Mouse (Mus musculus): ENCODE measurements around the gene Nup35.

Nup35 gene

GRCm38 (mm10) chr2:80616854-80617737 lies at the start of gene Nup35, which contains the start of gene Dusp19:
TSS of gene Nup35 (plus strand) at chr2:80617236.
TSS of gene Dusp19 (plus strand) at chr2:80617045.
- no peak for DNase-seq (ENCODE audit: extremely low read depth, low read depth, low spot score)

DNA sequence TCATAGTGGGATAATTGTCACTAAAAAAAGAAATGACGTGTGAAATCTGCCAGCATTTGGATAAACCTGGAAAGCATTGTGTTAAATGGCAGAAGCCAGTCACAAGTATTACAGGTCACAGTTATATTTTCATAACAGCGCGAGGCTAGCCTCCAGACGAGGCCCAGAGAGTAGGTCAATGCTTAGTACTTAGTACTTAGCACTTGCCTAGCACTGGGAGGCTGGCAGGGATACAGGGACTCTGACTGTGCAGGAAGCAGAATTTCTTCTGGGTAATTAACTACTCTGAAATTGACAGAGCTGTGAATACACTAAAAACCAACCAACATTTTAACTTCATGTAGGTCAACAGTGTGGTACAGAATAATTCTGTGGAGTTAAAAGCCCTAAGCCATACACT lies 49.6 kb upstream of the Nup35 start:
- DNase-seq (ENCODE audit: extremely low read depth, low read depth, low spot score), result no peak

DNA sequence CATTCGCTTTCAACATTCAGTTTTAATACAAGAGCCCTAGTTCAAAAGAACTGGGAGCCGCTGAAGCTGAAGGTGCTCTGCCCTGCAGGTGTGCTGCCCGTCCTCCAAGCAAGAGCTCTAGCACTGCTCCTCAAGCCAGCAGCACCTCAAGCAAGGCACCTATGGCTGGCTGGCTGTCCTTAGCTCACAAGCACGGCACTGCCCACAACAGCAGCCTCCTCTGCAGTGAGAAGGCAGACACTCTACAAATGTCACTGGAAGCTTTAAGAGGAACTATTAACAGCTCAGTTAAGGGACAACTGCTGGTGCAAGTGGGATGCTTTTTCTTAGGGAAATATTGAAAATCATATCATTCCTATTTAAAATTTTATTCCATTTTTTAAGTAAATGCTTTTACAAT lies 46.4 kb upstream of the Nup35 start:
- no peak for DNase-seq (ENCODE audit: extremely low read depth, low read depth, low spot score)

DNA sequence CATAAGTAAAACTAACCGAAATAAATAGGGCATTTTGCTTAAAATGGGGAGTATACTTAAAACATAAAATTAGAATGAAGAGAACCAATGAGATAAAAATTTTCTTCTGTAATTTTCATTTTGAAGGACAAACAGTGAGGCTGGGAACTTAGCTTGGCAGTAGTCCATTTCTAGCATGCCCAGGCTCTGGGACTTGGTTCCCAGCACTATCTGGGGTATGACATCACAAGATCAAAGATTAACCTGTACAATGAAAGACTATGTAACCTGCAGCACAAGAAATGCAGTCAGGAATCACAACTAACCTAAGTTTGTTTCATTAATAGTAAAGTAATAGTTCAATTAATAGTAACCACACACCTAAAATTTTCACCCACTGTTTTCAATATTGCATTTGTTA lies 39.8 kb upstream of the Nup35 start:
- DNase-seq (ENCODE audit: extremely low read depth, low read depth, low spot score), result no peak

GRCm38 (mm10) chr2:80579253-80579891 lies 37.7 kb upstream of the Nup35 start:
- no peak for DNase-seq (ENCODE audit: extremely low read depth, low read depth, low spot score)

GRCm38 (mm10) chr2:80580311-80580961 lies 36.6 kb upstream of the Nup35 start:
- DNase-seq (ENCODE audit: extremely low read depth, low read depth, low spot score), result peak; percentile 64

- no peak for DNase-seq (ENCODE audit: extremely low read depth, low read depth, low spot score)
Observed at GRCm38 (mm10) chr2:80581043-80581711, 35.9 kb upstream of the Nup35 start, which contains the start of gene Nckap1. TSS of gene Nckap1 (minus strand) at chr2:80581380.

DNA sequence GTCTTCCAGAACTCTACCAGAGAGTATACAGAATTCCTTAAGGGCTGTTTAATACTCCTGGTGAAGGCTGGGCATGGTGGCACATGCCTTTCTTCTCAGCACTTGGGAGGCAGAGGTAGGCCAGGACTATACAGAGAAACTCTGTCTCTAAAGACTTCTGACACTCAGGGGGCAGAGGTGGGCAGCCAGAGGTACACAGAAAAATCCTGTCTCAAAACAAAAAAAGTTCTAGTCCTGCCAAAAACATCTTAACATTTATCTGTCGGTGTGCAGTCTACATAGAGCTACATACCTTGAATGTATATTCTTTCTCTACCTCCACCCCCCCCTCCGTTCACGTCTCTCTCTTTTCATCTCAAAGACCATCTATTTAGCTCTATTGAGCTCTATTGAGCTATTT lies 34.7 kb upstream of the Nup35 start:
- no peak for DNase-seq (ENCODE audit: extremely low read depth, low read depth, low spot score)

DNA sequence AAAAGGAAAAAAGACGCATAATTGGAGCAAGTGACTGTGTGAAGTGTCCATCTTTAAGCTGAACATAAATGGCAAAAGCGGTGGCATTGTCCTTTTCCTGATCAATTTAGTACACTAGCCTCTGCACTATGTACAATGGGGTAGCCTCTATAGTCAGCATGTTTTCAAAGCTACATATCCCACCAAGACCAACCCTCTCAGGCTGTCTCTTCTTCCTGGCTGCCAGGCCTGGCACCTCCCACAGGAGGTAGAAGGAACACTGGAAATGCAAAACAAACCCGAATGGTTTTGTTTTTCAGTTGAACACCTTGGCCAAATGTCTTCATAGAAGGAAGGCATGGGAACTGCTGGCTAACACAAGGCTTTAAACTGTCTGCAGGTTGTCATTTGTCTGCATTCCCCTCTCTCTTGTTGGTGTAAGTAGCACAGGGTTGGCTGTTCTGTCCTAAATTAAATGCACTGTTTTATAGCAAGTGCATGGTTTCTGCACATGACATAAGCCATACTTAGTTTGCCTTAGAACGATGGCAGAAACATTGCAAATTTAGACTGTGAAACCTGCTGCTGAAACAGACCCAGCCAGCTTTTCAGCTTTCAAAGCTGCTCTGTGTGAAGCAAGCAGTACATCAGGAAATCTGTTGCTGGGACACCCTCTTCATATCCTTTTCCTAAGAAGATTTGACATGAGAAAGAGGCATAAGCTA lies 22.7 kb upstream of the Nup35 start:
- no peak for DNase-seq (ENCODE audit: extremely low read depth, low read depth, low spot score)

- DNase-seq (ENCODE audit: extremely low read depth, low read depth, low spot score), result peak; percentile 73
Observed at GRCm38 (mm10) chr2:80596960-80597359, 20.1 kb upstream of the Nup35 start.

- DNase-seq (ENCODE audit: extremely low read depth, low read depth, low spot score), result no peak
Observed at GRCm38 (mm10) chr2:80599850-80600249, 17.2 kb upstream of the Nup35 start.

DNA sequence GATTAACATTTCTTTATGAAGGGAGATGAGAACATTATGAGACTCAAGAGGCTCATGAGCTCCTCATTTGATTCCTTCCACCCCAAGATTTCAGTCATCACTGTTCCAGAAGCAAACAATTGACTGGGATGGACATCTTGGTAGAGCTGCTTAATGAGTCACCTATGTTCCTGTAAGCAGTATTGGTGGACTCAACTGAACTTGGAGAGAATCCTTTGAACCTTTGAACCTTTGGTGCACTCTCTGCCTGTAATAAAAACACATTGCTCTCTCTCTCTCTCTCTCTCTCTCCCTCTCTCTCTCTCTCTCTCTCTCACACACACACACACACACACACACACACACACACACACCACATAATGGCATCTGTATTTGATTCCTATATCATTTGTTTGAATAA lies 16.4 kb upstream of the Nup35 start:
- no peak for DNase-seq (ENCODE audit: extremely low read depth, low read depth, low spot score)

DNA sequence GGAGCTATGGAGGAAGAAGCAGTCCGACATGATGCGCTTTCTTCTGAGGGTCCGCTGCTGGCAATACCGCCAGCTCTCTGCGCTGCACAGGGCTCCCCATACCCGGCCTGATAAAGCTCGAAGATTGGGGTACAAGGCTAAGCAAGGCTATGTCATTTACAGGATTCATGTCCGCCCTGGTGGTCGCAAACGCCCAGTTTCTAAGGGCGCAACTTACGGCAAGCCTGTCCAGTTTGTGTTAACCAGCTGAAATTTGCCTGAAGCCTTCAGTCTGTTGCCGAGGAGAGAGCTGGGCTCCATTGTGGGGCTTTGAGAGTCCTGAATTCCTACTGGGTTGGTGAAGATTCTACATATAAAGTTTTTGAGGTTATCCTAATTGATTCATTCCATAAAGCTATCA lies 14.3 kb upstream of the Nup35 start:
- DNase-seq (ENCODE audit: extremely low read depth, low read depth, low spot score), result no peak

- no peak for DNase-seq (ENCODE audit: extremely low read depth, low read depth, low spot score)
Observed at GRCm38 (mm10) chr2:80603771-80604426, 13.1 kb upstream of the Nup35 start.

- DNase-seq (ENCODE audit: extremely low read depth, low read depth, low spot score), result no peak
Observed at GRCm38 (mm10) chr2:80612286-80612685, 4.8 kb upstream of the Nup35 start.

DNA sequence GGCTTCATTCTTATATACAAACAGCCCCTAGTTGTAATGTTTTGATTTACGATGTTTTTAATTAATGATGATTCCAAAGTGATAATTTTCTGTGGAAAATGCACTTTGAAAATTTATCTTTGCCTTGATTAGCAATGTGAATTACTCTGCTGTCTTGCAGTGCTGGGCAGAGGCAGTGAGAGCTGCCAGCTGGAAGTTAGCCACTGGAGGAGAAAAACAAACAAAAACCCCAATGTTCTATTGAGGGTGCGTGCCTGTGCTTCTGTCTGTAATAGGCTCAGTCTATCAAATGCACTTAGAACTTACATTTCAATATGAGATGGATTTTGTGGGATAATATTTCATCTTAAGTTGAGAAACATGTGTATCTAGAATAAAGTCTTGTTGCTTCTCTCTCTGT lies 4.2 kb upstream of the Nup35 start:
- DNase-seq (ENCODE audit: extremely low read depth, low read depth, low spot score), result no peak

- no peak for DNase-seq (ENCODE audit: extremely low read depth, low read depth, low spot score)
Observed at GRCm38 (mm10) chr2:80618991-80619390, 2.0 kb downstream of the Nup35 start.

DNA sequence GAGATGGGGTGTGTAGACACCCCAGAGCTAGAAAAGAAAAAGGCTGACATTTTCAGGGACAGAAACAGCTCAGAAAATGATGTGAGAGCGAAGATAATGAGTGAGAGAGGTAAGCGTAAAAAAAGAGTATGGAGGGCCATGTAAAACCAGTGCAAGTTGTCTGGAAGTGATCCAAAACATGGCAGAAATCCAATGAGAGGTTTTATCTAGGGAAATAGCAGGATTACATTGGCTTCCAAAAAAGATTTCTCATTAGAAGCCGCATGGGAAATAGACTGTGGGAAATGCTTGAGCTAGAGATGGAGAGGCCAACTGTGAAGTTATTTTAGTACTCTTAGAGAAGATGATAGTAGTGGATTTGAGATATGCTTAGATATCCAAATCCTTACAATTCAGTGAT lies 4.9 kb downstream of the Nup35 start:
- no peak for DNase-seq (ENCODE audit: extremely low read depth, low read depth, low spot score)

DNA sequence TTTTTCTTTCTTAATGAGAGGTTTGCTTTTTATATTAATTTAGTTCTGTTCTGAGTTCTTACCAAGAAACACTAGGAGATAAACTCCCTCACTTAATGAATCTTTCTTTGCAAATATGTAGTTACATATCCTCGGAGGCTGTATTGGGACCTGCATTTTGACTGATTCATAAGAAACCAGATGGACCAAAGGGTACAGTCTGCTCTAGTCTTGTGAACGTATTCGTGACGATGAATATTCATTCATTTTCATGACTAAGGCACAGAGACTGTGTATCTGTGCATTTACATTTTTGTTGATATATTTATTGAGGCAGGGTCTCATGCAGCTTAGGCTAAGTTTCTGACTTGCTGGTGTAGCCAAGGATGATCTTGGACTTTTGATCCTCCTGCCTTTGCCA lies 7.5 kb downstream of the Nup35 start:
- no peak for DNase-seq (ENCODE audit: extremely low read depth, low read depth, low spot score)
